Mouse (Mus musculus) bone marrow macrophage, adult 2 months (primary cell): ENCODE results near the gene Usp36. TPM values are rescaled to one million over a fixed set of nuclear protein-coding genes. Genes with fewer than 3 reads are reported as not detected.

Experiments
- H3K27ac ChIP-seq: 2 replicates; pipeline ENCODE4 v1.5.1; 2012; ENCODE audit warnings: low read depth, low read length; ENCODE audit not compliant: insufficient read depth
- H3K4me1 ChIP-seq: 2 replicates; pipeline ENCODE4 v1.6.1; 2012; ENCODE audit warnings: low read length; ENCODE audit not compliant: control insufficient read depth, insufficient read depth
- H3K4me3 ChIP-seq: 2 replicates; pipeline ENCODE4 v1.5.1; 2012; ENCODE audit warnings: mild to moderate bottlenecking, low read length, moderate library complexity; ENCODE audit not compliant: insufficient read depth
- CTCF ChIP-seq: IDR thresholded peaks from 2 replicates; pipeline ENCODE4 v1.5.1; 2012; ENCODE audit warnings: low read depth, mild to moderate bottlenecking, low read length, moderate library complexity
- POLR2A ChIP-seq: IDR thresholded peaks from 2 replicates; pipeline ENCODE4 v1.6.1; 2012; ENCODE audit warnings: mild to moderate bottlenecking, low read depth, low read length, borderline replicate concordance
- polyA plus RNA-seq: library from polyadenylated mRNA; stranded (reverse); fragments of >200 nt; gene quantifications from 2 replicates; pipeline ENCODE4 v1.2.4, GENCODE M21; 2012; ENCODE audit not compliant: missing spikeins, insufficient read depth, insufficient read length

Gene Usp36
- polyA plus RNA-seq, 1 experiment: 8.8 TPM

DNA sequence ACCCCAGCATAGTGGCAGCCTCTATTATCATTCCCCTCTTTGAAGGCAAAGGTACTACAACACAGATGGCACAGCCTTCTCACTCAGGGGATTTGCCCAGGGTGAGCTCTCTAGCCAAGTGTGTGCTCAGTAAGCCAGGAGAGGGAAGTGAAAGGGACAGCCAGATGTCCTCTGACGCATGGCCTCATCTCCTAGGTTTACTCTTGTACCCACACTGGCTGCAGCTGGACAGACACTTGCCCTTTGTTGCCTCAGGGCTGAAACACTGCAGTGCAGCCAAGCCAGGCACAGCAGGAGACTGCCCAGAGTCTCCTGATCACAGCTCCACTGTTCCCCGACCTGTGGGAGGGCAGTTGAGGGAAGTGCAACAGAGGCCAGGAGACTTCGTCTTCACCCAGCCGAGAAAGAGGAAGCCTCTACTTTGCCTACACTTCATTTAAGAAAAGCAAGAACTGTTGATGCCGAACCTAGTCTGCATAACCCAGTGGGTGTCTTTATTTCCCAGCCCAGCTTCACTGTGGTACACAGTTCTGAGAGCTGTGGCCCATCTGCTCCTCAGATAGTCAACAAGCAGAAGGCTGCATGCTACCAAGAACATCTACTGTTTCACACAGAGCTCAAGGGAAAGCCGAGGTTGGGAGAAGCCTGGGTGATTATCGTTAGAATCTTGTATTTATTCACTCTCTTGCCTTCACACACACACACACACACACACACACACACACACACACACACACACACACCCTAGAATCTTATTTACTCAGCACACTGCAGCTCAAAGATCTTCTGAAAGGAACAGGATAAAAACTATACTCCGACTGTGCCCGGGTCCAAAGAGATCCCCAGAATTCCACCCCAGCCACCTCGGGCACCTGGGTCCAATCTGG, 78.1 kb downstream of the Usp36 start:
- no peak for TF ChIP-seq CTCF
- TF ChIP-seq POLR2A: no peak
- Histone ChIP-seq H3K4me3 (peak overlapping the region; percentile 41), H3K27ac (peak overlapping the region; percentile 86), H3K4me1 (peaks cover 68% of the 10 kb centered on the region)

GRCm38 (mm10) chr11:118210962-118211361, 79.1 kb downstream of the Usp36 start:
- Histone ChIP-seq H3K27ac (peak overlapping the region; percentile 86), H3K4me1 (peaks cover 63% of the 10 kb centered on the region), H3K4me3 (no peak overlapping the region)
- TF ChIP-seq POLR2A: no peak
- TF ChIP-seq CTCF: no peak

GRCm38 (mm10) chr11:118210116-118210515, 79.9 kb downstream of the Usp36 start:
- peaks cover 58% of the 10 kb centered on the region for H3K4me1 ChIP-seq
- H3K27ac ChIP-seq: no peak overlapping the region
- H3K4me3 ChIP-seq: no peak overlapping the region
- no peak for TF ChIP-seq CTCF
- no peak for TF ChIP-seq POLR2A

Other genes starting within 250 kb of the Usp36 start
- 0.29 and 0.41 TPM in 2 replicates for gene Dnah17, start 159.6 kb downstream of the Usp36 start, polyA plus RNA-seq
- 41.8 and 47.2 TPM in 2 replicates for gene Cyth1, start 41.7 kb downstream of the Usp36 start, polyA plus RNA-seq
- 1.5 and 2.3 TPM in 2 replicates for gene Cep295nl, start 52.3 kb upstream of the Usp36 start, polyA plus RNA-seq
- 244 and 247 TPM in 2 replicates for gene Timp2, start 65.5 kb upstream of the Usp36 start, polyA plus RNA-seq
- gene Lgals3bp, start 111.8 kb upstream of the Usp36 start, polyA plus RNA-seq: 786 and 891 TPM in 2 replicates
- gene Cant1, start 128.8 kb upstream of the Usp36 start, polyA plus RNA-seq: 31.9 and 36.2 TPM in 2 replicates
- gene C1qtnf1, start 138.0 kb upstream of the Usp36 start, polyA plus RNA-seq: not detected in 2 replicates
- 32.7 and 38.9 TPM in 2 replicates for gene Engase, start 186.6 kb upstream of the Usp36 start, polyA plus RNA-seq